17 mouse cellular contexts compared by ENCODE assay signal in genomic region chr1:89798724-89799123, GRCm38 (mm10).
DNase-seq lines count a peak whose midpoint lies in the region; ATAC-seq lines count a peak whose summit lies in the region.
"Had no signal": no experiment of that assay in that cellular context is flagged by ENCODE, and none has a peak within 500 bp of the region (broad histone marks: within the 10 kb centered on the region; RNA-seq: fewer than 3 reads in every experiment).

No protein-coding gene starts in this region.

- peaks cover 31% of the 10 kb centered on the region for H3K36me3 ChIP-seq in hindbrain, embryonic 13.5 days
- peaks cover 46% of the 10 kb centered on the region for H3K36me3 ChIP-seq in hindbrain, embryonic 10.5 days
- no peaks in the 10 kb centered on the region; the same call in 1 of the 2 replicates for H3K36me3 ChIP-seq in forebrain, embryonic 14.5 days (ENCODE audit: control insufficient read depth, insufficient read depth, low read length)
- peaks cover 23% of the 10 kb centered on the region; the same call in 1 of the 2 replicates for H3K36me3 ChIP-seq in hindbrain, embryonic 14.5 days (replicated peaks; ENCODE audit: control insufficient read depth, insufficient read depth)
- H3K36me3 ChIP-seq in neural tube, embryonic 12.5 days, result no peaks in the 10 kb centered on the region

- no peak overlapping the region for H3K9ac ChIP-seq in hindbrain, embryonic 13.5 days
- no peak overlapping the region; the same call in 1 of the 2 replicates for H3K9ac ChIP-seq in forebrain, embryonic 14.5 days (ENCODE audit: low read length)
- no peak overlapping the region for H3K9ac ChIP-seq in hindbrain, embryonic 14.5 days
- H3K9ac ChIP-seq in neural tube, embryonic 12.5 days, result no peak overlapping the region
- H3K9ac ChIP-seq: liver, postnatal 0 days had no signal

- no peak overlapping the region for H3K4me3 ChIP-seq in hindbrain, embryonic 13.5 days
- no peak overlapping the region for H3K4me3 ChIP-seq in hindbrain, embryonic 10.5 days
- no peak overlapping the region for H3K4me3 ChIP-seq in forebrain, embryonic 14.5 days (ENCODE audit: low read depth, low read length)
- H3K4me3 ChIP-seq in hindbrain, embryonic 14.5 days (replicated peaks; ENCODE audit: low read length), result no peak overlapping the region
- no peak overlapping the region for H3K4me3 ChIP-seq in neural tube, embryonic 12.5 days
- H3K4me3 ChIP-seq: embryonic facial prominence, embryonic 10.5 days; erythroblast, embryonic 14.5 days; megakaryocyte, embryonic 14.5 days had no signal

- no peaks in the 10 kb centered on the region for H3K27me3 ChIP-seq in hindbrain, embryonic 13.5 days
- no peaks in the 10 kb centered on the region for H3K27me3 ChIP-seq in hindbrain, embryonic 10.5 days (ENCODE audit: insufficient read depth, poor library complexity, severe bottlenecking)
- H3K27me3 ChIP-seq in forebrain, embryonic 14.5 days (replicated peaks; ENCODE audit: control insufficient read depth, insufficient read depth, low read length), result no peaks in the 10 kb centered on the region
- no peaks in the 10 kb centered on the region for H3K27me3 ChIP-seq in hindbrain, embryonic 14.5 days (ENCODE audit: control insufficient read depth, insufficient read depth, low read length)
- H3K27me3 ChIP-seq in neural tube, embryonic 12.5 days (replicated peaks), result no peaks in the 10 kb centered on the region
- H3K27me3 ChIP-seq: Patski had no signal

- ATAC-seq in hindbrain, embryonic 13.5 days (ENCODE audit: low FRiP score), result peak; percentile 59
- ATAC-seq in forebrain, embryonic 14.5 days, result peak; percentile 67; the same call in 1 of the 2 replicates
- ATAC-seq in hindbrain, embryonic 14.5 days (ENCODE audit: low FRiP score), result peak; percentile 64; the same call in 1 of the 2 replicates
- 0 out of 2 replicates have a peak, but pooled peaks have one; percentile 21 for ATAC-seq in neural tube, embryonic 12.5 days (ENCODE audit: low FRiP score, low read depth)
- no peak for ATAC-seq in activated CD4-positive, CD25-positive, alpha-beta regulatory T cell, adult 4 months
- ATAC-seq: inflammation-experienced regulatory T-cells, adult 6 months; liver, postnatal 0 days; Patski had no signal

- H3K9me3 ChIP-seq in hindbrain, embryonic 13.5 days, result no peaks in the 10 kb centered on the region
- H3K9me3 ChIP-seq in hindbrain, embryonic 10.5 days, result no peaks in the 10 kb centered on the region
- no peaks in the 10 kb centered on the region for H3K9me3 ChIP-seq in forebrain, embryonic 14.5 days (replicated peaks; ENCODE audit: control insufficient read depth, low read length)
- no peaks in the 10 kb centered on the region for H3K9me3 ChIP-seq in hindbrain, embryonic 14.5 days (ENCODE audit: control insufficient read depth, low read length)
- no peaks in the 10 kb centered on the region for H3K9me3 ChIP-seq in neural tube, embryonic 12.5 days
- H3K9me3 ChIP-seq: embryonic facial prominence, embryonic 10.5 days; megakaryocyte, embryonic 14.5 days had no signal

- WGBS in hindbrain, embryonic 13.5 days, result 22% methylated on average over 14 of the region's 14 CpGs
- WGBS in hindbrain, embryonic 10.5 days, result 86% methylated on average over 14 of the region's 14 CpGs
- 17% methylated on average over 14 of the region's 14 CpGs for WGBS in forebrain, embryonic 14.5 days
- WGBS in hindbrain, embryonic 14.5 days, result 25% methylated on average over 14 of the region's 14 CpGs
- WGBS in neural tube, embryonic 12.5 days, result 43% methylated on average over 14 of the region's 14 CpGs

- no peak overlapping the region for H3K4me2 ChIP-seq in hindbrain, embryonic 13.5 days
- H3K4me2 ChIP-seq in forebrain, embryonic 14.5 days (ENCODE audit: low read length), result no peak overlapping the region
- H3K4me2 ChIP-seq in hindbrain, embryonic 14.5 days (replicated peaks), result no peak overlapping the region
- H3K4me2 ChIP-seq in neural tube, embryonic 12.5 days (replicated peaks), result no peak overlapping the region

- H3K27ac ChIP-seq in hindbrain, embryonic 13.5 days, result peak overlapping the region; percentile 45
- H3K27ac ChIP-seq in hindbrain, embryonic 10.5 days, result no peak overlapping the region
- no peak overlapping the region for H3K27ac ChIP-seq in forebrain, embryonic 14.5 days (ENCODE audit: low read depth, low read length)
- H3K27ac ChIP-seq in hindbrain, embryonic 14.5 days, result 0 out of 2 replicates have a peak overlapping the region, but pooled peaks have one; percentile 7
- H3K27ac ChIP-seq in neural tube, embryonic 12.5 days, result no peak overlapping the region
- H3K27ac ChIP-seq: embryonic facial prominence, embryonic 10.5 days had no signal

- intact Hi-C loops in heart, postnatal 25 days (cut with DNase I), result no loop called here

- no peak for DNase-seq in hindbrain, embryonic 10.5 days (ENCODE audit: low spot score)
- DNase-seq in forebrain, embryonic 14.5 days (ENCODE audit: low spot score), result peak; percentile 79
- DNase-seq in hindbrain, embryonic 14.5 days (ENCODE audit: low spot score), result peak; percentile 63
- no peak for DNase-seq in heart, postnatal 25 days (ENCODE audit: low spot score)
- DNase-seq: gastrocnemius, postnatal 25 days; kidney, adult 8-10 months; liver; liver, postnatal 0 days; lung, postnatal 14 days had no signal

- H3K4me1 ChIP-seq in hindbrain, embryonic 13.5 days (replicated peaks), result peaks cover 39% of the 10 kb centered on the region
- peaks cover 14% of the 10 kb centered on the region; the same call in 1 of the 2 replicates for H3K4me1 ChIP-seq in hindbrain, embryonic 10.5 days (replicated peaks)
- peaks cover 6% of the 10 kb centered on the region; the same call in 1 of the 2 replicates for H3K4me1 ChIP-seq in forebrain, embryonic 14.5 days (ENCODE audit: control insufficient read depth, insufficient read depth, low read length)
- peaks cover 10% of the 10 kb centered on the region for H3K4me1 ChIP-seq in hindbrain, embryonic 14.5 days (replicated peaks; ENCODE audit: control insufficient read depth, insufficient read depth, low read length)
- peaks cover 15% of the 10 kb centered on the region; the same call in 1 of the 2 replicates for H3K4me1 ChIP-seq in neural tube, embryonic 12.5 days
- H3K4me1 ChIP-seq: embryonic facial prominence, embryonic 10.5 days had no signal

Comparison
In these comparisons a context has a peak if more than half of its experiments do, and no peak if none do; other contexts are left out.
1. H3K27ac ChIP-seq: peak in hindbrain, embryonic 13.5 days (single experiment) and hindbrain, embryonic 14.5 days (single experiment); none in hindbrain, embryonic 10.5 days (single experiment), forebrain, embryonic 14.5 days (single experiment) and neural tube, embryonic 12.5 days (single experiment).
2. DNase-seq: peak in forebrain, embryonic 14.5 days (single experiment) and hindbrain, embryonic 14.5 days (single experiment); none in hindbrain, embryonic 10.5 days (single experiment) and heart, postnatal 25 days (single experiment).